Mouse (Mus musculus): Measurements from ENCODE around the gene Peli1.

Peli1 gene

GRCm38 (mm10) chr11:21091067-21091427, at the start of gene Peli1:
Peli1 (plus strand) TSS chr11:21091291.
- peak; percentile 90 to 91 for DNase-seq (ENCODE audit: low spot score in 2 of 2)

GRCm38 (mm10) chr11:21042590-21042989, 48.5 kb upstream of the Peli1 start:
- no peak for DNase-seq (ENCODE audit: low spot score in 2 of 2)

- no peak for DNase-seq (ENCODE audit: low spot score in 2 of 2)
Measured at GRCm38 (mm10) chr11:21046188-21046587, 44.9 kb upstream of the Peli1 start.

GRCm38 (mm10) chr11:21047921-21048320, 43.2 kb upstream of the Peli1 start:
- DNase-seq (ENCODE audit: low spot score in 2 of 2): no peak

- DNase-seq (ENCODE audit: low spot score in 2 of 2): no peak
Measured at GRCm38 (mm10) chr11:21051716-21052115, 39.4 kb upstream of the Peli1 start.

GRCm38 (mm10) chr11:21054587-21054986, 36.5 kb upstream of the Peli1 start:
- no peak for DNase-seq (ENCODE audit: low spot score in 2 of 2)

GRCm38 (mm10) chr11:21056109-21056850, 34.8 kb upstream of the Peli1 start:
- no peak for DNase-seq (ENCODE audit: low spot score in 2 of 2)

GRCm38 (mm10) chr11:21057511-21058414, 33.3 kb upstream of the Peli1 start:
- no peak for DNase-seq (ENCODE audit: low spot score in 2 of 2)

- DNase-seq (ENCODE audit: low spot score in 2 of 2): no peak
Measured at GRCm38 (mm10) chr11:21058415-21058781, 32.7 kb upstream of the Peli1 start.

GRCm38 (mm10) chr11:21060386-21061074, 30.6 kb upstream of the Peli1 start:
- DNase-seq (ENCODE audit: low spot score in 2 of 2): no peak

- no peak for DNase-seq (ENCODE audit: low spot score in 2 of 2)
Measured at GRCm38 (mm10) chr11:21061075-21061403, 30.1 kb upstream of the Peli1 start.

- DNase-seq (ENCODE audit: low spot score in 2 of 2): no peak
Measured at GRCm38 (mm10) chr11:21061431-21061830, 29.7 kb upstream of the Peli1 start.

GRCm38 (mm10) chr11:21062071-21062470, 29.0 kb upstream of the Peli1 start:
- DNase-seq (ENCODE audit: low spot score in 2 of 2): no peak

- no peak for DNase-seq (ENCODE audit: low spot score in 2 of 2)
Measured at GRCm38 (mm10) chr11:21063271-21063670, 27.8 kb upstream of the Peli1 start.

GRCm38 (mm10) chr11:21079400-21079799, 11.7 kb upstream of the Peli1 start:
- DNase-seq (ENCODE audit: low spot score in 2 of 2): no peak

- DNase-seq (ENCODE audit: low spot score in 2 of 2): no peak
Measured at GRCm38 (mm10) chr11:21079851-21080362, 11.2 kb upstream of the Peli1 start.

- DNase-seq (ENCODE audit: low spot score in 2 of 2): no peak
Measured at GRCm38 (mm10) chr11:21081169-21081568, 9.9 kb upstream of the Peli1 start.

GRCm38 (mm10) chr11:21082711-21083110, 8.4 kb upstream of the Peli1 start:
- no peak for DNase-seq (ENCODE audit: low spot score in 2 of 2)

- DNase-seq (ENCODE audit: low spot score in 2 of 2): no peak
Measured at GRCm38 (mm10) chr11:21088356-21088755, 2.7 kb upstream of the Peli1 start.

- no peak for DNase-seq (ENCODE audit: low spot score in 2 of 2)
Measured at GRCm38 (mm10) chr11:21089571-21089970, 1.5 kb upstream of the Peli1 start.

- peak; percentile 39 to 53 for DNase-seq (ENCODE audit: low spot score in 2 of 2)
Measured at GRCm38 (mm10) chr11:21091428-21092405, 626 bp downstream of the Peli1 start.
